Mouse (Mus musculus): ENCODE results near the gene 4933421I07Rik.

The 4933421I07Rik gene
- long read RNA-seq, experiment 1: 0 reads
- long read RNA-seq, experiment 2: 0 reads

GRCm38 (mm10) chr7:42447850-42448249 lies at the start of gene 4933421I07Rik:
Gene 4933421I07Rik (minus strand): TSS chr7:42448120.
- intact Hi-C loops (cut with DNase I): no loop called here

- intact Hi-C loops (cut with DNase I): no loop called here
Observed at GRCm38 (mm10) chr7:42497356-42497755, 49.4 kb upstream of the 4933421I07Rik start.

GRCm38 (mm10) chr7:42496202-42496601 lies 48.3 kb upstream of the 4933421I07Rik start:
- intact Hi-C loops (cut with DNase I): no loop called here

- intact Hi-C loops (cut with DNase I): no loop called here
Observed at GRCm38 (mm10) chr7:42490859-42491258, 42.9 kb upstream of the 4933421I07Rik start.

GRCm38 (mm10) chr7:42490358-42490757 lies 42.4 kb upstream of the 4933421I07Rik start:
- intact Hi-C loops (cut with DNase I): no loop called here

- intact Hi-C loops (cut with DNase I): no loop called here
Observed at GRCm38 (mm10) chr7:42454640-42455039, 6.7 kb upstream of the 4933421I07Rik start.

GRCm38 (mm10) chr7:42450618-42451017 lies 2.7 kb upstream of the 4933421I07Rik start:
- intact Hi-C loops (cut with DNase I): no loop called here

GRCm38 (mm10) chr7:42447352-42447751 lies 568 bp downstream of the 4933421I07Rik start:
- intact Hi-C loops (cut with DNase I): no loop called here
